Mouse (Mus musculus): ENCODE measurements around the gene Elp4. TPM values are rescaled to one million over a fixed set of nuclear protein-coding genes. Genes with fewer than 3 reads are reported as not detected.

The Elp4 gene
- total RNA-seq, 1 experiment: 15.6 TPM

DNA sequence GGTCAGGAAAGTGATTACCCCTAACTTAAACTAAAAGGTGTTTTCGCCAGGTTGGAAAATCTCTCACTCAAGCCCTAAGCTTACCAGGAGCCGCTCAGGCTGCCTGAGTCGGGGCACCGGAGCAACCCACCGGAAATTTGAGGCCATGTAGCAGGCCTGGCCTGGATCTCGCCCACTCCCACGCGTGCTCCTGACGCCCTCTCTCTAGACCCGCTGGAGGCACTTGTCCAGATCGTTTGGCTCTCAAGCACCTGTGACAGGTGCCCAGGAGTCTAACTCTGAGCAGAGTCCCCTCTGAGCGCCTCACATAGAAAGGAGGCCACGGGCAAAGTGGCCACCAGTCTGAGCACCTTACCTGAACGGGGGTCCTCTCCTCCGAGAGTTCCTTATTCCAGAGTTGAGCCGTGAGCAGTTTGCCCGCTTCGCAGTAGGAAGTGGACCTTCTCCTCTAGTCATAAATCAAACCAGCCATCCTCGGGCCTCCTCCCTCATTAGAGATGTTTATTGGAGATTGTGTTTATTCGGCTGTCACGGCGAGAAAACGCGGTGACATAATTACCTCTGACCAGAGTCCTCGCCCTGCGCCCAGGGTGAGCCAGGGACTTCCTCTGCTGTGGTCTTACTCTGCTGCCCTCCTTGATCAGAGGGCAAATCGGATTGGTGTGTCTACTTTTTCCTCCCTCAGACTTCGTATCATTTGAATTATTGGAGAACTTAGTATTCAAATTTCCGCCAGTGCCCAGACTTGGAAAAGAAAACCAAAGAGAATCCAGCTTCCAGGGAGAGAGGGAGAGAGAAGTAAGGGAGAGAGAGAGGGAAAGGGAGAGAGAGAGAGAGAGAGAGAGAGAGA is 234.3 kb downstream of the Elp4 start:
- TF ChIP-seq ZNF384 (IDR thresholded peaks at IDR 0.05; ENCODE audit: low read depth, low read length): no peak
- no peak for TF ChIP-seq CHD2 (IDR thresholded peaks at IDR 0.05; ENCODE audit: low read depth, low read length)
- TF ChIP-seq MAFK (IDR thresholded peaks at IDR 0.05; ENCODE audit: insufficient read depth, low read depth, low read length): no peak
- Histone ChIP-seq H3K4me1 (ENCODE audit: control insufficient read depth in 2 of 2, insufficient read depth in 2 of 2, low read length in 2 of 2, poor library complexity in 1 of 2) (peaks cover 0 to 6% of the 10 kb centered on the region in 2 experiments; a peak in 1 of 4 replicates), H3K27ac (ENCODE audit: insufficient read depth, low read depth, low read length, poor library complexity, severe bottlenecking) (no peak overlapping the region)

DNA sequence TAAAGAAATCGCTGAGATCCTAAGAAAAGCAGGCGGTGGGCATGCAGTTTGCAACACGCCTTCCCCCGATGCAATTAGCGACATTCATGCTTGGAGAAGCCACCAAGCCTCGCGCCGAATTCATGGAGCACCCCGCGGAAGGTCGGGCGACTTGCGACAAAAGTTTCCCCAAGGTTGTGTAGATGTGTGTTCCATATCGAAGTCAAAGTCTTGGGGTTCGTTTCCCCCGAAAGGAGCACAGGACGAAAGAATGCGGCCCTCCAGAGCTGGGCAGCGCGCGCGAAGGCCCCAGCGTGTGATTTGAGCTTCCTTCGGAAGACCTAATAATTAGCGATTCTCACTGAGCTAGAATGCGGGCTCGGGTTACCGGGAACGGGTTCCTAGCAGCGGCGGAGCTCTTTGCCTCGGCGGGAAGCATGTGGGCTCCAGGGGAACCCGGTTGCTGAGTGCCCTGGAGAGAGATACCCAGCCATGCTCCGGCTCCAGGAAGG is 234.9 kb downstream of the Elp4 start:
- H3K36me3 ChIP-seq (ENCODE audit: control insufficient read depth, insufficient read depth, low read length, poor library complexity, severe bottlenecking): no peaks in the 10 kb centered on the region
- in situ Hi-C loops (cut with MboI; ENCODE audit: low sequenced_read_pairs in 2 of 2, unreplicated experiment in 2 of 2): loop anchor here in 1 of 2 experiments (5.0 kb wide), 1 partner anchor 537 kb away; no protein-coding TSS in a partner anchor
- no peak for TF ChIP-seq HCFC1 (IDR thresholded peaks at IDR 0.05; ENCODE audit: borderline replicate concordance, insufficient read depth, low read length)
- TF ChIP-seq MAFK (IDR thresholded peaks at IDR 0.05; ENCODE audit: insufficient read depth, low read depth, low read length): no peak
- no peak for TF ChIP-seq ZC3H11A (IDR thresholded peaks at IDR 0.05; ENCODE audit: borderline replicate concordance, low read depth, low read length)
- TF ChIP-seq CHD2 (IDR thresholded peaks at IDR 0.05; ENCODE audit: low read depth, low read length): no peak
- no peak for TF ChIP-seq ZNF384 (IDR thresholded peaks at IDR 0.05; ENCODE audit: low read depth, low read length)
- no peak overlapping the region for H3K9ac ChIP-seq (ENCODE audit: insufficient read depth, low read depth, low read length, poor library complexity, severe bottlenecking)
- no peaks in the 10 kb centered on the region for H3K9me3 ChIP-seq (ENCODE audit: control insufficient read depth, insufficient read depth, low read depth, low read length)
- peak overlapping the region; percentile 3 to 12; a peak in 1 of 4 replicates for H3K4me3 ChIP-seq (ENCODE audit: insufficient read depth in 1 of 2, low read depth in 1 of 2, low read length in 2 of 2, poor library complexity in 1 of 2, severe bottlenecking in 1 of 2)
- peaks cover 0 to 6% of the 10 kb centered on the region in 2 experiments; a peak in 1 of 4 replicates for H3K4me1 ChIP-seq (ENCODE audit: control insufficient read depth in 2 of 2, insufficient read depth in 2 of 2, low read length in 2 of 2, poor library complexity in 1 of 2)
- no peak for DNase-seq (ENCODE audit: low read depth, low spot score)
- H3K27ac ChIP-seq (ENCODE audit: insufficient read depth, low read depth, low read length, poor library complexity, severe bottlenecking): no peak overlapping the region

More for the DNA sequence above, 234.3 kb downstream of the Elp4 start:
- in situ Hi-C loops (cut with MboI; ENCODE audit: low sequenced_read_pairs in 2 of 2, unreplicated experiment in 2 of 2): loop anchor here (5.0 kb wide), 1 partner anchor 538 kb away; no protein-coding TSS in a partner anchor
- DNase-seq (ENCODE audit: low read depth, low spot score): no peak
- H3K36me3 ChIP-seq (ENCODE audit: control insufficient read depth, insufficient read depth, low read length, poor library complexity, severe bottlenecking): no peaks in the 10 kb centered on the region
- H3K9me3 ChIP-seq (ENCODE audit: control insufficient read depth, insufficient read depth, low read depth, low read length): no peaks in the 10 kb centered on the region
- no peak overlapping the region for H3K4me3 ChIP-seq (ENCODE audit: insufficient read depth in 1 of 2, low read depth in 1 of 2, low read length in 2 of 2, poor library complexity in 1 of 2, severe bottlenecking in 1 of 2)
- no peak overlapping the region for H3K9ac ChIP-seq (ENCODE audit: insufficient read depth, low read depth, low read length, poor library complexity, severe bottlenecking)

DNA sequence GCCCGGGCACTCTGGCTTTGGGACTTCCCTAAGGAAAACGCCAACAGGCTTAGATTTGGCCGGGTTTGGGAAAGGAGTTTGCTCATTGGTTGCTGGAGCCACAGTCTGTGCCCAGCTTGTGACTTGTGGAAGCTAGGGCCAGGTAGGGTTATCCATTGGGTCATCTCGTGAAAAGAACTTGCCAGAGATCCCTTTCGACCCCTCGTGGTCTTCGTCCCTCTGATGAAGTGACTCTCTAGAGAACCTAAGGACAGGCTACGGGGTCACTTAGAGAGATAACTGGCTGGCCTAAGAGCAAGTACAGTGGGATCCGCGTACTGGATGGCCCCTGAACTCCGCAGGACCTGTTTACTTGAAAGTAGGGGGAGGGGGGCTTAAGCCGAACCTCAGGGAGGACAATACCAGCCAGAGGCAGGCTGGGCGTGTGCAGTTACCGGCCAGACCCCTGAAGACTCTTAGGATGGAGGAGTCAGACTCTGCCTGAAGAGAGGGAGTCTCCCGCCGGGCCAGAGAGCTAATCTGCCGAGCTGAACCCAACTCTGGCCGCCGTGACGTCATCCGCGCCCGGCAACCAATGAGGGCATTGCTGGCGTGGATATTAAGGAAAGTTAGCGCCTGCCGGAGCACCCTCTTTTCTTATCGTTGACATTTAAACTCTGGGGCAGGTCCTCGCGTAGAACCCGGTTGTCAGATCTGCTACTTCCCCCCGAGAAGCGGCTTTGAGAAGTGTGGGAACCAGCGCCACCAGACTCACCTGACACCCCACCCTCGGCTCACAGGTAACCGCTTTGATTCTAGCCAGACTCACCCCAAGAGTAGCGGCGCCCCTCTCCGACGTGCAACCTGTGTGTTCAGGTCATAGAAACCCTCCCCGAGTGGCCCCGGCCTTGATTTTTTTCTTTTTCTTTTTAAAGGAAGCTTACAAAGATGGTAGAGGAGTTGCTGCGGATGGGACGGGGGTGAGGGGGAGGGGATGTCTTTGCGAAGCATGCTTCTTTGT is 235.8 kb downstream of the Elp4 start, which contains the start of gene Pax6:
Pax6 (plus strand) TSS at position 630 of the 1,000 bp plus-strand sequence.
- no peak for TF ChIP-seq HCFC1 (IDR thresholded peaks at IDR 0.05; ENCODE audit: borderline replicate concordance, insufficient read depth, low read length)
- no peak for TF ChIP-seq CHD2 (IDR thresholded peaks at IDR 0.05; ENCODE audit: low read depth, low read length)
- no peak for TF ChIP-seq MAFK (IDR thresholded peaks at IDR 0.05; ENCODE audit: insufficient read depth, low read depth, low read length)
- TF ChIP-seq ZC3H11A (IDR thresholded peaks at IDR 0.05; ENCODE audit: borderline replicate concordance, low read depth, low read length): no peak
- no peak for TF ChIP-seq ZNF384 (IDR thresholded peaks at IDR 0.05; ENCODE audit: low read depth, low read length)
- DNase-seq (ENCODE audit: low read depth, low spot score): no peak
- peak within 1 kb of the TSS; percentile 7 to 12; a peak in 2 of 4 replicates for H3K4me3 ChIP-seq (ENCODE audit: insufficient read depth in 1 of 2, low read depth in 1 of 2, low read length in 2 of 2, poor library complexity in 1 of 2, severe bottlenecking in 1 of 2)
- no peaks in the 10 kb centered on the region for H3K36me3 ChIP-seq (ENCODE audit: control insufficient read depth, insufficient read depth, low read length, poor library complexity, severe bottlenecking)
- no peak within 1 kb of the TSS for H3K27ac ChIP-seq (ENCODE audit: insufficient read depth, low read depth, low read length, poor library complexity, severe bottlenecking)
- H3K9me3 ChIP-seq (ENCODE audit: control insufficient read depth, insufficient read depth, low read depth, low read length): no peaks in the 10 kb centered on the region
- H3K4me1 ChIP-seq (ENCODE audit: control insufficient read depth in 2 of 2, insufficient read depth in 2 of 2, low read length in 2 of 2, poor library complexity in 1 of 2): peaks cover 0 to 6% of the 10 kb centered on the region in 2 experiments; a peak in 1 of 4 replicates
- in situ Hi-C loops (cut with MboI; ENCODE audit: low sequenced_read_pairs in 2 of 2, unreplicated experiment in 2 of 2): loop anchor here in 1 of 2 experiments (5.0 kb wide), 1 partner anchor 536 kb away; no protein-coding TSS in a partner anchor
- no peak within 1 kb of the TSS for H3K9ac ChIP-seq (ENCODE audit: insufficient read depth, low read depth, low read length, poor library complexity, severe bottlenecking)

DNA sequence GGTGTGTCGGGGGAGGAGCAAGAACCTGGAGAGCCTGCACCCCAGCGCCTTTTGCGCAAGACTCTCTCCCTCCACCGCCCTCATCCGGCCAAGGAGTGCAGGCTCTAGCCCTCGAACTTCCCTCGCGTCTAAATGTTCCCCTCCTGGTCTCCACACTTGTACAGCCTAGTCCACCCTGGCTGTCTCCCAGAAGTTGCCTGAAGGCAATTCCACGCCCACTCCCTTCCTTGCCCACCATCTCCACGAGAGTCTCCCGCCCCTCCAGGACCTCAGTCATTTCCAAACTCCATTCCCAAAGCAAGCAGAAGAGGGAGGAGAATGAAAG is 236.8 kb downstream of the Elp4 start:
- H3K4me3 ChIP-seq (ENCODE audit: insufficient read depth in 1 of 2, low read depth in 1 of 2, low read length in 2 of 2, poor library complexity in 1 of 2, severe bottlenecking in 1 of 2): 0 out of 4 replicates have a peak overlapping the region, but pooled peaks of 1 of the 2 experiments have one; percentile 0
- TF ChIP-seq CHD2 (IDR thresholded peaks at IDR 0.05; ENCODE audit: low read depth, low read length) (no peak), HCFC1 (IDR thresholded peaks at IDR 0.05; ENCODE audit: borderline replicate concordance, insufficient read depth, low read length) (no peak), ZNF384 (IDR thresholded peaks at IDR 0.05; ENCODE audit: low read depth, low read length) (no peak), MAFK (IDR thresholded peaks at IDR 0.05; ENCODE audit: insufficient read depth, low read depth, low read length) (no peak), ZC3H11A (IDR thresholded peaks at IDR 0.05; ENCODE audit: borderline replicate concordance, low read depth, low read length) (no peak)
- no peak for DNase-seq (ENCODE audit: low read depth, low spot score)
- in situ Hi-C loops (cut with MboI; ENCODE audit: low sequenced_read_pairs in 2 of 2, unreplicated experiment in 2 of 2): loop anchor here in 1 of 2 experiments (5.0 kb wide), 1 partner anchor 535 kb away; no protein-coding TSS in a partner anchor
- H3K4me1 ChIP-seq (ENCODE audit: control insufficient read depth in 2 of 2, insufficient read depth in 2 of 2, low read length in 2 of 2, poor library complexity in 1 of 2): peaks cover 0 to 6% of the 10 kb centered on the region in 2 experiments; a peak in 1 of 4 replicates
- H3K9me3 ChIP-seq (ENCODE audit: control insufficient read depth, insufficient read depth, low read depth, low read length): no peaks in the 10 kb centered on the region
- no peak overlapping the region for H3K9ac ChIP-seq (ENCODE audit: insufficient read depth, low read depth, low read length, poor library complexity, severe bottlenecking)
- no peak overlapping the region for H3K27ac ChIP-seq (ENCODE audit: insufficient read depth, low read depth, low read length, poor library complexity, severe bottlenecking)
- H3K36me3 ChIP-seq (ENCODE audit: control insufficient read depth, insufficient read depth, low read length, poor library complexity, severe bottlenecking): no peaks in the 10 kb centered on the region

Measured in ES-E14 (cell line).